Mouse (Mus musculus): Measurements from ENCODE around the gene Polr2f.

Gene Polr2f

DNA sequence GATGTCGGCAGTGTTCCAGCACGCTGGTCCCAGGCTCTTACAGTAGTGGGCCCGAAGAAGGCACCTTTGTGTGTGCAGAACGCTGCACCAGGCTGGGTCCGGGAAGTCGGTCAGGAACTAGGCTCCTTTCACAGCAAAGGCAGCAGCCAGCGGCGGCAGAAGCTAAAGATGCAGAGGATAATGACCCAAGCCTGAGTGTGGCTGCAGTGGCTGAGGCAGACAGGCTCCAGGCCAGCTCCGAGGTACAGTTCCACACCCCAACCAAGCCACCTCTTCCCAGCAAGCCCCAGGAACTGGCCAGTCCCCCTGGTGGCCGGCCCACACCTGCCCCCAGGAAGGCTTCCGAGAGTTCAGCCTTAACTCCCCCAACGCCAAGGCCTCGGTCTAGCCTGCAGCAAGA, 18.3 kb upstream of the Polr2f start:
- no peak for DNase-seq

DNA sequence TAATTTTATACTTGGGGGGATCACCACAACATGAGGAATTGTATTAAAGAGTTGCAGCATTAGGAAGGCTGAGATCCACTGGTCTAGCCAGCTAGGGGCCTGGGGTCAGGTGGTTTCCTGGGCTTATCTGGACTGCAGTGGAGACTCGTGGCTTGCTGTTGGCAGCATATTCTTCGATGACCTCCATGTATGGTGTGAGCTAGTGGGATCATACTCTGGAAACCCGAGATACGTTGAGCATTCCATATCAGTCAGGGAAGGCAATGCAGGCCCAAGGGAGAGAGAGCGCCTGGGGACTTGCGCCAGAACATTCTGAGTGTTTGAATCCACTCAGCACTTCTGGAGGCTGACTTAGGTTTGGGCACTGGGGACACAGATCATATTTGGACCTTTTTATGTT, 17.1 kb upstream of the Polr2f start:
- no peak for DNase-seq

DNA sequence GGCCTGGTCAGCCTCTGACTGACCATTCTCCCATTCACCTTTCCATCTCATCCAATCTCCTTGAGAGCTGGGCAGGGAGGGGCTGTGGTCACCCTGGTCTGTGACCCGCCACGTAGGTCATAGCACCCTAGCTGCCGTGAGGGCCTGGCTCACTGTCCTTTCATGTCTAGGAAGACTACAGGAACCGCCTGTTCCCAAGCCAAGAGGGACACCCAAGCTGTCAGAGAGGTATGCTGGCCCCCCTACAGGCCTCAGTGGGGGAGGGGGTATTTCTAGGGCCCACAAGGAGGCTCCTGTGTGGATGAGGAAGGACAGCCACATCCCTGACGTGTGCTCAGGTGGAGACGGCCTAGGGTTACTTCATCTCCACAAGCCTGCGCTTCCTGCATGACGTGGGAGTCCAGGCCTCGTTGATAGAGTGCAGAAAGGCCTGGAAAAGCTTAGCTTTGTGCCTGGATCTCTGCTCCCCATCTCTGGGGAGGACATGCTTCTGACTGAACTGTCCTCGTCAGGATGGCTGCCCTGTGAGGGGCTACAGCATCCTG, 16.4 kb upstream of the Polr2f start:
- DNase-seq: no peak

DNA sequence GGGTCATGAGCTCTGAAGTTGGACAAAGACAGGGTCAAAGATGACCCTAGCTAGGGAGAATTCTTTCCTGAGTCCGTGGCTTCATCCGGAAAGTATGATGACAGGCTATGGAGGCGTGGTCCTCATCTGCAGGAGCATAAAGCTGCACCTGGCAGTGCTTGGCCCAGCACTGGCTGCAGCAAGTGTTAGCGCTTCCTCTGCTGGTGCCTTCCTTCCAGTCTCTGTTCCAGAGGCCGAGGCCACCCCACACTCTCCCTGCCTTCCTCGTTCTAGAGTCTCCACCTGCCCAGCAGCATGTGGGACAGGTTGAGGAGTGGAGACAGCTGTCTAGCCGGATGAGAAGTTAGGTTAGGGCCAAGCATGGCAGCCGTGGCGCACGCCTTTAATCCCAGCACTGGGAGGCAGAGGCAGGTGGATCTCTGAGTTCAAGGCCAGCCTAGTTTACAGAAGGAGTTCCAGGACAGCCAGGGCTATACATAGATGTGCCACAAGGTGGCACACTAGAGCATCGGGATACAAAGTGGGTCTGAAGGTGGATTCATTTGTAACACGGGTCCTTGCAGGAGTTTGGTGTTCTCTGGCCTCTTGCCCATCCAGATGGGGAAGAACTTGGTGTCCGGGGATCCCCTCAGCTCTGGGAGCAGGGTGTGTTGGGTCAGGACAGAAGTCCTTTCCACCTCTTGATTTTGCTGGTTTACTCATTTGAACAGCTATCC, 14.4 kb upstream of the Polr2f start:
- DNase-seq: peak; percentile 50

DNA sequence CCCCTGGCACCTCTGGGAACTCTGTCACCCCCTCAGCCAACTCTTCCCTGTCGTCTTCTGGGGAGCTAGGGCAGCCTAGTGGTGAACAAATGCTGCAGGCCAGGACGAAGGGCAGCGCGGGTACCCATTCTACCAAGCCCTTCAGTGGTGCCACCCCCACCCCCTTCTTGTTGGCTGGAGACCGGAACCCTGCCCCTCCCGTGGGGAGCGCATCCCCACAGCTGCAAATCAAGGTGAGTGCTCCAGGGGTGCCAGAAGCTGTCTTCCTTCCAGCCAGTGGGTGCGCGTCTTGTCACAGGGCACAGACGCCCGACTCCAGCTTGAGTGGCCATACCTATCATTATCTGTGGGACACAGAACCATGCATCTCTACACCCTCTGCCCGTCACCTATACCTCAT, 13.7 kb upstream of the Polr2f start:
- no peak for DNase-seq

DNA sequence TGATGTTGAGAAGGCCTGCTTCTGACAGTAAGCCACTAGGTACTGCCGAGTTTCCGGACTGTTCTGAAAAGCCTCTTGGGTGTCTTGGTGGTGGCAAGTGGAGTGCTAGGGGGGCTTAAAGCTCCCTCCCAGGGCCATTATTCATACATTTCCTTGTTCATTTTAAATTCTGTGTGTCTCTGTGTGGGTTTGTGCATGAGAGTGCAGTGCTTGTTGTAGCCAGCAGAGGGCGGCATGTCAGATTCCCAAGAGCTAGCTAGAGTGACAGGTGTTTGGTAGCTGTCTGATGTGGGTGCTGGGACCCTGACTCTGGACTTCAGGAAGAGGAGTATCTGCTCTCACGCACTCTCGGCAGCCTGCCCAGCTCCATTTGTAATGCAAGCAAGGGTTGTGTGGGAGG, 12.6 kb upstream of the Polr2f start:
- DNase-seq: no peak

DNA sequence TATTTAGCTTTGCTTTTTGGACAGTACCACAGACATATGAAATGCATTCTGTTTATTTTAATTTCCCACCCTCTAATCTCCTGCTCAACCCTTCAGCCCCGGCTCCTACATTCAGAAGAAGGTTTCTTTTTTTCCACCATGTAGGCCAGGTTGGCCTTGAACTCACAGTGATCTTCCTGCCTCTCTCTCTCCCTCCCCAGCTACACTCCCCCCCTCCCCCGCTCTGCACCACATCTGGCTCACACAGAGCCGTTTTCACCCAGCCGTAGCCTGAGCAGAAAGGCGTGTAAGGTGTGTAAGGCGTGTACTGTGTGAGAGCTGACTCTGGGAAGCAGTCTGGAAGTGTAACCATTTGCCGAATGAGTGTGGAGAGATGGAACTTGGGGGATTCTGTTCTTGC, 11.5 kb upstream of the Polr2f start:
- DNase-seq: no peak

DNA sequence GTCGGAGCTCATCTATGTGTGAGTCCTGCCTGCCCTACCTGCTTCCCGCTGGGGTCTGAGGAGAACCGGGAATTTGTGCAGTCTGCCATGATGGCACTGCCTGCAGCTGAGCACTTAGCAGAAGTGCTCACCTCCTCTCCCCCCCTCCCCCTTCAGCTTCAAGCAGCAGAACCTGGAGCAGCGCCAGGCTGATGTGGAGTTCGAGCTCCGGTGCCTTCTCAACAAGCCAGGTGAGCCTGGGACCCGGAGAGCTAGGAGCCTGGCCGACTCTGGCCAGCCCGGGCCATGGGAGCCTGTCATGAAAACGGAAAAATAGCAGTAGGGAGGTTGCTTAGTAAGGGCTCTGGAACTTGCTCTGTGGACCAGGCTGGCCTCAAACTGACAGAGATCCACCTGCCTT, 10.0 kb upstream of the Polr2f start:
- DNase-seq: no peak

DNA sequence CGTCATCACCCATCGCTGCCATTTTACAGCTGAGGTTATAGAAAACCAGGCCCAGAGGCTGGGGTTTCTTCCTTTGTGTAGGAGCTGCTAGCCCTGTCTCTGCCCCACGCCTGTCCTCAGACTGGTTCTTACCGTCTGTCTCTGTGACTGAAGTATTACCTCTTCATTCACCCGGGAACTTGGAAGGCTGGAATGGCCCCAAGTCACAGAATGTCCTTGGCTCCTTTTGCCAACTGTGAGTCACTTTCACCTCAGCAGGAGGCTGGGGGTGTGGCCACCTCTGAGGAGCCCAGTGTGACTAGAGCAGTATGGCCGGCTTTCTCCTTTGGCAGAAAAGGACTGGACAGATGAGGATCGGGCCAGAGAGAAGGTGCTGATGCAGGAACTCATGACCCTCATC, 9.4 kb upstream of the Polr2f start:
- DNase-seq: peak; percentile 88

DNA sequence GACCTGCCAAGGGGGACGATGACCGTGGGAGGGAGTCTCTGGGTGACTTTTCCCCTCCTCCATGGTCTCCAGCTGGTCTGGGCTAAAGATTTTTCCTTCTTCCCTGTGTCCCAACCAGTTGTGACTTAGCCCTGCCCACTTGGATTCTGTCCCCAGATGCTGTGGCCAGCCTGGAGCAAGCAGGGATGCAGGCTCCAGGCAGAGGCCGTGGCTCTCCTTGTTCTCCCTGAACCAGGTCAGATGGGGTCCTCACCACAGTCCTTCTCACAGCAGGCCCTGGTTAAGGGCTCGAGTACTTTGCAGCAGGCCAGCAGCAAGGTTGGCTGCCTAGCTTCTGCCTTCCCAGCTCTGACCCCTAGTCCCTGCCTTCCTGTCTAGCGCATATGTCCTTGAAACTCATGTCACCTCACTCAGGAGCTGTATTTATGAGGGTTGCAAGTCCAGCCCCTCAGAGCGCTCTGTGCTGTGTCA, 7.6 kb upstream of the Polr2f start:
- DNase-seq: no peak

DNA sequence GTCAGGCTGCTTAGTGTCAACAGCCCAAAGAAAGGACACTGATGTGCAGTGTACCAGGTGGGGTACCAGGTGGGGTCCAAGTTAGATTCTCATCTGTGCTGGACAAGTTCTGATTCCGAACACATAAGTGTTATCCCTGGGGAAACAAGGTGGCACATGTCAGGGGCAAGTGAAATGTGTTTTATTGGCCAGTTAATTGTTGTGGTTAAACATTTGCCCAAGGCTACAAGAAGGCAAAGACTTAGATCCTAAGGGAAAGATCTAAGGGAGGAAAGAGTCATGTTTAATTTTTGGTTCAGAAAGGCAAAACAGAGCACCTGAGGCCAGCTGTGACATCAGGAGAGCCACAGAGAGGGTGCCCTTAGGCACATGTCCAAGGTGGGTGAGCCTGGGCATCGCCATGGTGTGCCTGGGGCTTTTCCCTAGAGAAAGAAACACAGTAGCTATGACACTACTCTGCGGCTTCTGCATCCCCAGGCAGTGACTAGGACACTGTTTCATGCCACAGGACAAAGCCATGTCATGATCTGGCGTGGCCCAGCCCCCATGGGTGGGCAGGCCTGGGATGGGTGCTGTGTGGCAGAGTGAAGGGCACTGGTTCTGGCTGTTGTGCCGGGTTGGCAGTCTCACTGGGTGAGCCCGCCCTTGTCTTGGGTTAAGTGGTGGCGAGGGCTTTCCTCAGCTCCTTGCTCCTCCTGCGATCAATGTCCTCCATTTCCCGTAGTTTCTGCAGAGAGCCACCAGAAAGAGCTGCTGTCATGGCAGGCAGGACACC, 6.1 kb upstream of the Polr2f start:
- DNase-seq: no peak

DNA sequence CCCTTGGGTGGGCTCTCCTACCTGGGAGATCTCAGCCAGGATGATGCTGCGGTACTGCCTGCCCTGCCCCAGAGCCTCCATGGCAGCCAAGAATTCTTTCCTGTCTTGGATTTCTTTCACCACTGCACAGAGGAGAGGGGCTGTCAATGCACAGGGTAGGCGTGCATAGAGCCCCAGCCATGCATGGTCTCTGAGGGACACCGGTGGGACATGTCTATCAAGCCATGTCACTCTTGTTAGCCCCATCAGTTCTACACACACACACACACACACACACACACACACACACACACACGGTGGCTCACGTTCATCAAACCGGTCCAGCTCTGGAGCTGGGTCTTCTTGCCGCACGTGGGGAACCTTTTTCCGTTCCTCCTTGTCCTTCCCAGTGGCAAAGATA, 5.5 kb upstream of the Polr2f start:
- no peak for DNase-seq

DNA sequence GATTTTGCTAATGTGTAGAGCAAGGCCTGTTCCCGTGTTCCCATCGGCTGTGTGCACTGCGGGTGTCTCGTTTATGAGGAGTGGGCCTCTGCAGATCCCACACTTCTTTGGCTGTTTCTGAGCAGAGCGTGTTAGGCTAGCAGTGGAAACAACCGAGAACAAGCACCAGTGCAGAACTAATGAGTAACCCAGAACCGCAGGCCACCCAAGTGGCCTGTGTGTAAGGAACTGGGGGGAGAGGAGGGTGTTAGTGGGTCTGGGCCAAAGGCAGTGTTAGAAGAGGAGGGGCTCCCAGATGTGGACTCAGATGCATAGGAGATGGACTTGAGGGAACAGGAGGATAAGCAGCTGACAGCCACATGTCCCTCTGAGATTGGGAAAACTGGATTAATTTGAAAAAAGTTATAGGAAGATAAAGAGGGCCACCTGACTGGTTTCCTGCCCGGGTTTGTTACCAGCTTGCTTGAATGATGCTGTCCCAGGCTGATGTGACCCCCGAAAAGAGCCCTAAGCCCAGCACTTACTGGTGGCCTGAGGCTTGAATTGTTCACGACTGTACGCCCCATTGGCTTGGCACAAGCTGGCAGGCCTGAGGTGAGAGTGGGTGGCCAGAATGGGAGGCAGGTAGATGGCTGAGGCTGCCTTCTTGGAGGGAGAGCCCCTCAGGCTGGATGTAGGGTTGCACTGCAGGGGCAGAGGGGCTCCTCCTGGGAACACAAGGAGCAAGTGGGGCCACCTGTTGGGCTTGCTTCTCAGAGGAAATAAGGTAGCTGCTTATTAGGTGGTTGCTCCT, 4.8 kb upstream of the Polr2f start:
- DNase-seq: no peak

DNA sequence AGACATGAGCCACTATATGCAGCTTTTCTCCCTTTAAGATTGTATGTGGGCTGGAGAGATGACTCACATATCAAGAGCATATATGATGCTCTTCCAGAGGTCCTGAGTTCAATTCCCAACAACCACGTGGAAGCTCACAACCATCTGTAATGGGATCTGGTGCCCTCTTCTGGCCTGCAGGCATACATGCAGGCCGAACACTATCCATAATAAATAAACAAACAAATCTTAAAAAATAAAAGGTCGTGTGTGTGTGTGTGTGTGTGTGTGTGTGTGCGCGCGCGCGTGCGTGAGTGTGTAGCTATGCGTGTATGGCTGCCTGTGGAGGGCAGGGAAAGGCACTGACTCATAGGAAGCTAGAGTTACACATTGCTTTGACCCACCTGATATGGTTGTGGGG, 1.2 kb upstream of the Polr2f start:
- DNase-seq: no peak

DNA sequence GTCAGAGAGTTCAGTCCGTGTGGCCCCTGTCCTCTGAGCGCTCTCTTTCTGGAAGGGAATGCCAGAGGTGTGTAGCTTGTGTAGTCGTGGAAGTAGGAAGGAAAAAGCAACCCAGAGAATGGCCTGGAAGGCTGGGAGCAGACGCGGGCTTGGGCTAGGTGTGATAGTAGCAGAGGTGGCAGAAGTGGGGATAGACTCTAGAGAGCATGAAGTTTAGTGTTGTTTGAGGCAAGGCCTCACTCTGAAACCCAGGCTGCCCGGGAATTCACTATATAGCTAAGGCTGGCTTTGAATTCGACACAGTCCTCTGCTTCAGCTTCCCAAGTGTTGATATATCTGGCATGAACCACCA, 733 bp downstream of the Polr2f start:
- no peak for DNase-seq

DNA sequence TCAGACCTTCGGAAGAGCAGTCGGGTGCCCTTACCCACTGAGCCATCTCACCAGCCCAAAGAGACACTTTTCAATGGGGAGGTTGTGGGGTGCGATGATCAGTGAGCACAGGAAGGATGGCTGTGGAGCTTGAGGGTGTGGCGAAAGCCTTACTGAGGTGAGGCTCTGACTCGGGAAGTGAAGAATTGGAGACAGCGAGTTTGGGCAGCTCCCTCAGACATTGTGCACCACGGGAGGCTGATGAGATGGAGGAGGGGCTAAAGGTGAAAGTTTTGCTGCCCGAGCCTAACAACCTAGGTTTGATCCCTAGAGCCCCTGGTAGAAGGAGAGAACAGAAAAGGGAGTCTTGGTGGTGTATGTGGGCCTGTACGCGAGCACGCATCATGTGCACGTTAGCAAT, 2.5 kb downstream of the Polr2f start:
- no peak for DNase-seq

DNA sequence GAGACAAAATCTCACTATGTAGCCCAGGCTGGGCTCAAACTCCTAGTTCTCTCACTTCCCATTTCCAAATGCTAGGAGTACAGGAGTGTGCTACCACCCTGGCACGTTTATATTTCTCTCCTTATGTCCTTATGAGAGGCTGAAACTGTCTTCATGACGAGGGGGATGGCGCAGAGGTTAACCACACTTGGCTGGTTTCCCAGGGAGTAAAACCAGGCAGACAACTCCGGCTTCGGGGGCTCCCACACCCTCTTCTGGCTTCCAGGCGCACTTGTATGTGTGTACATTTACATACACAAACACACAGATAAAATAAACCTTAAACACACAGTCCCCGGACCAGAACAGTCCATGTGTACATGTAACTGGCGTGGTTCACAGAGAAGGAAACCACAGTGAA, 3.2 kb downstream of the Polr2f start:
- no peak for DNase-seq

DNA sequence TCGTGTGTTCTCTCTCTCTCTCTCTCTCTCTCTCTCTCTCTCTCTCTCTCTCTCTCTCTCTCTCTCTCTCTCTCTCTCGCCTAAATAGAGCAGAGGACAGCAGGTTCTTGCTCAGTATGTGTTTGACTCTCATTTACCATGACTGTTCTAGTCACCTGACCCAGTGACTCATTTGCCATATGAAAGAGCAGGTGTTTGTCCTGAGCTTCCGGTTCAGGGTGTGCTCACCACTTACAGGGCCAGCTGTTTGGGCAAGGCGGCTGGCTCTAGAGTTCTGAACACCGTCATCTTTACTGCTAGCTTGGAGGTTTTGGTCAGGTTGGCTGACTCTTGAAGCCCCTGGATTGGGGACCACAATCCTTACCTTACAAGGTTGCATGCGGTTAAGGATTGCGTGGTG, 4.7 kb downstream of the Polr2f start:
- DNase-seq: no peak

DNA sequence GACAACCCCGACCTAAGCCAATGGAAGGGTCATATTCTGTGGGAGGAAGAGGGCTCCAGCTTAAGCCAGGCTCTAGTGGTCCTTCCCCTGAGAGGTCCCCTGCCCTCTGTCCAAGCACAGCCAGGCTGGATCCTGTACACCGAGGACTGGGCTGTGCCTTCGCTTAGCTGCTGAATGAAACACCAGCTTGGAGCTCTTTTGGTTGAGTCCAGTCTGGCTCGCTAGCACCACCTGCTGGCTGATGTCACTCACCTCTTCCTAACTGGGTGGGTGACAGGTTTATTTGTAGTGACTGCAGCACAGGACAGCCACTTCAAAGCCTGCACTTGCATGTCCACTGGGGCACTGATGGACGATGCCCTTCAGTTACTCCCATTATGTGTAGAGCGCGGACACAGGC, 7.7 kb downstream of the Polr2f start:
- DNase-seq: peak; percentile 69

DNA sequence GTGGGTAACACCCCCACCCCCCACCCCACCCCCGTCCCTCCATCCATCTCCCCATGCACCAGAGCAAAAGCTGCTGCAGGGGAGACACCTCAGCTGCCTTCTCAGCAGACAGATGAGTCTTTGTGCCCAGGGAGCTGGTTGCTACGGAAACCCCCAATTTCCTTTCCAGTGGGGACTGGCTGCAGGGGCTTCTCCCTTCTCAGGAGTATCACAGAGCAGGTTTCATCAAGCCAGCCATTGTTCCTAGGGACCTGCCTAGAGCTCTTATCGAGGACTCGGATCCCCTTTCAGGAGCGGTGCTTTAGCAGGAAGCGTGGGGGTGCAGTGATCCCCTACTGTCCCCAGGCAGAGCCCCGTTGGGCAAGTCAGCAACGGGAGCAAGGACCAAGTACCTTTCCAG, 11.1 kb downstream of the Polr2f start:
- DNase-seq: no peak

DNA sequence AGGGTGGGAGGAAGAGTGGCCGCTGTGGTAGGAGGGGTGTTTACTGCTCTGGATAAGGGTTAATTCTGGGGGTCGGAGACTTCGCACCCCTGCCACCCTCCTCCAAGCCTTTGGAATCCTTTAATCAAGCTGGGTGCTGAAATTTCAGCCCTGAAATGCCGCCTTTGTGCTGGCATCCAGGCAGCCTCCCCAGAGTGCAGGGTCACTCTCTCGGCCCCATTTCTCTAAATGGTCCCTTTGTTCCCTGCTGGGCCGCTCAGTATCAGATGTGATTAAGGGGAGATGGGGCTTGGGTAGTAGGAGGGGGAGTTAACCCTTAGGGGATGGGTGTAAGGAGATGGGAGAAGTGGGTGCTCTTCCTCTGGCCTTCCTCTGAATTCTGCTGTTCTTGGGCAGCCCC, 11.9 kb downstream of the Polr2f start:
- DNase-seq: no peak

DNA sequence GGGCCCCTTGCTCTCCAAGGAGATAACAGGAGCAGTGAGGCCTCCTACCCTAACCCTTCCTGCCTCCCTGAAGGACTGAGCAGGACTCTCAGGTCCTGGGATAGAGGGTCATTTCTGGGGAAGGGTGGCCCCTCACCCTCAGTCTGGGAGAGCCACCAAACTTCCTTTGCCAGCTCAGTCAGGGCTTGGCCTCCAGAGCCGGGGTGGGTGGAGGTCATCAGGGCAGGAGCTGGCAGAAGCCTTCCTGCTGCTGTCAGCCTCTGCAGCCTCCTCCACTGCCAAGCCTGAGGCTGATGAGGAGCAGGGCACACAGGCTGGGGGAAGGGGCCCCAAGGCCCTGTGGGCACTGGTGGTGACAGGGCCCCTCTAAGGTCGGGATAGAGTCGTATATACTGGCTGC, 14.8 kb downstream of the Polr2f start:
- no peak for DNase-seq

DNA sequence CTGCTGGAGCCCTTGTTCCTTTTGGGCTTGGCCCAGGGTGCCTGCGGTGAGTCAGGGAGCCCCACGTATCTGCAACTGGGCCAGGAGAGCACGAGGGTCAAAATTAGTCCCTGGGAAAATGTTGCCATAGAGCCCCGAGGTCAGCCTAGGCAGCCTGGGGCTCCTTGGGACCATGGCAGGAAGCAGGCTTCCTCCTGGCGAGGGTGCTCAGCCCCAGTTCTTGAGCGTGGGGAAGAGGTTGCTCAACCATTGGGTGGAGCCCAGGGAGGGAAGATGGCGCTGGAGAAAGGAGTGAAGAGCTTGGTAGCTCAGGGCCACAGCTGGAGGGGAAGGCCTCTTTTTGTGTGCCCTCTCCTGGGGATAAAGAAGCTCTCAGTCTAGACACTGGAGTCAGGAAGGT, 21.5 kb downstream of the Polr2f start:
- DNase-seq: no peak

DNA sequence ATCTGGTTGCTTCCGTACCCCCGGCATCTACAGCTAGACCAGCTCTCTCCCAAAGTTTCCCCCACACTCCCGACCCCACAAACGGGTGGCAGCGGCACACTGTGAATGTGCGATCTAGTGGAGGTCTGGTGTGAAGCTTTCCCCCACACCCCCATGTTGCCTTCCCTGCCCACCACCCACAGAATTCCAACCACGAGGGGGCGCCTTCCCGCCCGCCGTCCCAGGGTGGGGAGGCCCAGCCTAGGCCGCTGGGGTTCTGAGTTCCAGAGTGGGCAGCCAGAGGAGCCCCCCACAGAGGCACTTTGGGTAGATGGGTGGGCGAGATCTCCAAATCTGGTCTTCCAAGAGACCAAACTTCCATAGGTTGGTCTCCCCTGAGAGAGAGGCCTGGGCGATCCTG, 22.0 kb downstream of the Polr2f start:
- DNase-seq: no peak

All from cerebellum, adult 11-12 months (tissue).